Comparison of ENCODE assay signal across 8 mouse cellular contexts in genomic region chr10:18055696-18056390, GRCm38 (mm10). TPM values are rescaled to one million over a fixed set of nuclear protein-coding genes. Genes with fewer than 3 reads are reported as not detected.
DNase-seq lines count a peak whose midpoint lies in the region; ATAC-seq and TF ChIP-seq lines count a peak whose summit lies in the region.

Reps1 (plus strand) TSS chr10:18055861.

- intact Hi-C loops in heart, postnatal 14 days (cut with DNase I) = loop anchor here (1.0 to 10.0 kb wide), 4 partner anchors 51 to 469 kb away; no protein-coding TSS in a partner anchor
- intact Hi-C loops in left cerebral cortex, postnatal 36 days (cut with DNase I) = loop anchor here (2.0 to 10.0 kb wide), 3 partner anchors 46 to 321 kb away; no protein-coding TSS in a partner anchor

- peaks cover 20% of the 10 kb centered on the region for H3K4me1 ChIP-seq in bone marrow macrophage, adult 2 months (ENCODE audit: control insufficient read depth, insufficient read depth, low read length)
- peaks cover 6% of the 10 kb centered on the region; the same call in 1 of the 2 replicates for H3K4me1 ChIP-seq in forebrain, embryonic 11.5 days (replicated peaks; ENCODE audit: control insufficient read depth, insufficient read depth, low read length)
- peaks cover 21% of the 10 kb centered on the region for H3K4me1 ChIP-seq in midbrain, embryonic 15.5 days

- no peaks in the 10 kb centered on the region for H3K9me3 ChIP-seq in forebrain, embryonic 11.5 days (ENCODE audit: control insufficient read depth, low read length)
- no peaks in the 10 kb centered on the region for H3K9me3 ChIP-seq in midbrain, embryonic 15.5 days

- H3K4me2 ChIP-seq in forebrain, embryonic 11.5 days (ENCODE audit: low read depth, low read length, severe bottlenecking) = peak within 1 kb of the TSS; percentile 75
- H3K4me2 ChIP-seq in midbrain, embryonic 15.5 days = peak within 1 kb of the TSS; percentile 70

- H3K36me3 ChIP-seq in forebrain, embryonic 11.5 days (ENCODE audit: control insufficient read depth, insufficient read depth, low read length) = no peaks in the 10 kb centered on the region
- H3K36me3 ChIP-seq in midbrain, embryonic 15.5 days (replicated peaks) = no peaks in the 10 kb centered on the region

- WGBS in forebrain, embryonic 11.5 days = under 1% methylated on average over 83 of the region's 90 CpGs
- WGBS in midbrain, embryonic 15.5 days = under 1% methylated on average over 89 of the region's 90 CpGs

- no peak for TF ChIP-seq POLR2A in bone marrow macrophage, adult 2 months (IDR thresholded peaks at IDR 0.05; ENCODE audit: borderline replicate concordance, low read depth, low read length)

- H3K27ac ChIP-seq in bone marrow macrophage, adult 2 months (ENCODE audit: insufficient read depth, low read depth, low read length) = no peak within 1 kb of the TSS
- H3K27ac ChIP-seq in forebrain, embryonic 11.5 days (ENCODE audit: low read depth, low read length) = peak within 1 kb of the TSS; percentile 85
- H3K27ac ChIP-seq in midbrain, embryonic 15.5 days = peak within 1 kb of the TSS; percentile 95

- no peak for TF ChIP-seq CTCF in bone marrow macrophage, adult 2 months (IDR thresholded peaks at IDR 0.05; ENCODE audit: low read depth, low read length)

- peak within 1 kb of the TSS; percentile 100 for H3K4me3 ChIP-seq in bone marrow macrophage, adult 2 months (ENCODE audit: insufficient read depth, low read length)
- H3K4me3 ChIP-seq in forebrain, embryonic 11.5 days (ENCODE audit: low read depth, low read length) = peak within 1 kb of the TSS; percentile 92
- H3K4me3 ChIP-seq in midbrain, embryonic 15.5 days = peak within 1 kb of the TSS; percentile 100

- H3K27me3 ChIP-seq in forebrain, embryonic 11.5 days (ENCODE audit: control insufficient read depth, insufficient read depth, low read length) = no peaks in the 10 kb centered on the region
- no peaks in the 10 kb centered on the region for H3K27me3 ChIP-seq in midbrain, embryonic 15.5 days (replicated peaks)

- peak; percentile 87 for ATAC-seq in forebrain, embryonic 11.5 days (replicated peaks; ENCODE audit: low FRiP score)
- peak; percentile 85 for ATAC-seq in midbrain, embryonic 15.5 days (replicated peaks)

- DNase-seq in ovary, postnatal 10 days (ENCODE audit: low spot score) = peak; percentile 31
- no peak for DNase-seq in ovary, postnatal 14 days (ENCODE audit: low spot score)
- DNase-seq in forebrain, embryonic 11.5 days (ENCODE audit: low spot score) = peak; percentile 79
- peak in 1 of 2 experiments; percentile 43 for DNase-seq in heart, postnatal 14 days
- DNase-seq in left cerebral cortex, postnatal 36 days (ENCODE audit: low spot score in 2 of 2) = peak; percentile 47 to 52
- peak; percentile 37 for DNase-seq in thymus, postnatal 0 days (ENCODE audit: low spot score)

- peak within 1 kb of the TSS; percentile 95 for H3K9ac ChIP-seq in forebrain, embryonic 11.5 days (ENCODE audit: low read length)
- H3K9ac ChIP-seq in midbrain, embryonic 15.5 days = peak within 1 kb of the TSS; percentile 99

RNA-seq across cellular contexts. Expression of gene Reps1, which starts in this region (rescaled TPM):
- 23.1 and 27.2 TPM in 2 replicates for polyA plus RNA-seq in bone marrow macrophage, adult 2 months (2012; ENCODE audit: insufficient read depth, insufficient read length, missing spikeins)
- polyA plus RNA-seq in forebrain, embryonic 11.5 days (2014; fragmentation: Nextera tagmentation; extraction: Ambion mirVana) = 33.2 and 38.6 TPM in 2 replicates
- total RNA-seq in heart, postnatal 14 days (2021) = 10 to 100 TPM; 30.8 to 31.7 TPM
- total RNA-seq in left cerebral cortex, postnatal 36 days (2021) = 10 to 100 TPM; 57.7 to 63.3 TPM
- 28.0 and 29.2 TPM in 2 replicates for polyA plus RNA-seq in midbrain, embryonic 15.5 days (2015; fragmentation: Nextera tagmentation; extraction: Ambion mirVana)
- polyA plus RNA-seq in thymus, postnatal 0 days (2015; fragmentation: Nextera tagmentation; extraction: Ambion mirVana) = 20.2 and 24.0 TPM in 2 replicates
